Mouse (Mus musculus) megakaryocyte, adult 5-6 weeks (primary cell): ENCODE data around the gene Coa4. TPM values are rescaled to one million over a fixed set of nuclear protein-coding genes. Genes with fewer than 3 reads are reported as not detected.
"Not testable (repeated sequence)": the region's sequence is repeated elsewhere in the genome, so short reads cannot be mapped to it uniquely, and the experiment has no call there.

Source experiments
- ATAC-seq: 2 replicates; pipeline ENCODE4 v1.8.0; 2016; ENCODE audit warnings: mild to moderate bottlenecking, inconsistent platforms; ENCODE audit not compliant: poor library complexity, severe bottlenecking
- total RNA-seq, 2 experiments: library from RNA; stranded (forward) in 1 of 2; stranded (reverse) in 1 of 2; fragments of 153-499, 151-499 nt in 1 of 2; fragments of 221-1000, 200-1000 nt in 1 of 2; gene quantifications; 2 replicates each; pipeline versions ENCODE4 v1.2.3 to v1.2.4; 2015 to 2017

Gene Coa4
- total RNA-seq, 2 experiments from 2014 or later: 19.4 to 31.5 TPM

- ATAC-seq: no peak
Measured at GRCm38 (mm10) chr7:100557241-100557640, 20.4 kb downstream of the Coa4 start.

DNA sequence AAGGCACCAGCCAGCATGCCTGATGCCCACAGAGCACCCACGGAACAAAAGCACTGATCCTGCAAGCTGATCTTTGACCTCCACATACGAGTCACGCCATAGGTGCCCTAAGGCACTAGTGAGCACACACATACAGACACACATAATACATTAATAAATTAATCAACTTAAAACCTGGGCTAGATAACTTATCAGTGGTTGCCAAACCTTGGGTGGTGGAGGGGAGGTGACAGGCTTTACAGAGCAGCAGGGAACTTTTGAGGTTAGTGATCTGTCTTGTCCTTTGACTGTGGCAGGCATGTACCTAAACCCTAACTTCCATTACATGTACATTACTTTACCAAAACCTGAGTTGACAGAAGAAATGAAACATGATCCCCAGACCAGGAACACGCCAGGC is 22.5 kb downstream of the Coa4 start:
- ATAC-seq: no peak

- no peak for ATAC-seq
Measured at GRCm38 (mm10) chr7:100561861-100562587, 25.2 kb downstream of the Coa4 start.

DNA sequence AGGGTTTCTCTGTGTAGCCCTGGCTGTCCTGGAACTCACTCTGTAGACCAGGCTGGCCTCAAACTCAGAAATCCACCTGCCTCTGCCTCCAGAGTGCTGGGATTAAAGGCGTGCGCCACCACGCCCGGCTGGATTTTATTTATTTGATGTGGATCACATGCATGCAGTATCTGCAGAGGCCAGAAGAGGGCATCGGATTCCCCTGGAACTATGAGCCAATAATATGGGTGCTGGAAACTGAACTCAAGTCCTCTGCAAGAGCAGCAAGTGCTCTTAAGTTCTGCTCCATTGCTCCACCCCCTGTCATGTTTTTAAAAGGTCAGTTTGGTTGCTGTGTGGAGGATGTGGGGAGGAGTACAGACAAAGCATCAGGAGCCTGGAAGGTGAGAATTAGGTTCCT is 30.4 kb downstream of the Coa4 start:
- not testable (repeated sequence) for ATAC-seq

DNA sequence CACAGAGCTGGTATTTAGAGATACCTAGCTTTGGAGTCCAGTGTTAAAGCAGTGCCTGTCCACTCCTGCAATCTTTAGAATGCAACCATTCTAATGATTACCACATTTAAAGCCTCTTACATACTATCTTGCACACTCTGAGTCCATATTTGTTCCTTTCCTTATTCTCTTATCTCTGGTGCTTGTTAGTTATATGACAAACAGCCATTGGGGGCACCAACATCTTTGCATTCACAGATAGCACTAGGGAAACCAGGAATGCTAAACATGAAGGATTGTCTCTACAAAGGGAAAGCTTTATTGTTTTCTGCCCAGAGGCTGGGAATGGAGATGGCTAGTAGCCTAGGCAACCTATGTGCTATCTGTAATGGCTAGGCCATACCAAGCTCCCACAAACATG is 33.0 kb downstream of the Coa4 start:
- ATAC-seq: no peak

- ATAC-seq: no peak
Measured at GRCm38 (mm10) chr7:100570930-100571715, 34.3 kb downstream of the Coa4 start.

- ATAC-seq: no peak
Measured at GRCm38 (mm10) chr7:100572061-100572460, 35.2 kb downstream of the Coa4 start.

DNA sequence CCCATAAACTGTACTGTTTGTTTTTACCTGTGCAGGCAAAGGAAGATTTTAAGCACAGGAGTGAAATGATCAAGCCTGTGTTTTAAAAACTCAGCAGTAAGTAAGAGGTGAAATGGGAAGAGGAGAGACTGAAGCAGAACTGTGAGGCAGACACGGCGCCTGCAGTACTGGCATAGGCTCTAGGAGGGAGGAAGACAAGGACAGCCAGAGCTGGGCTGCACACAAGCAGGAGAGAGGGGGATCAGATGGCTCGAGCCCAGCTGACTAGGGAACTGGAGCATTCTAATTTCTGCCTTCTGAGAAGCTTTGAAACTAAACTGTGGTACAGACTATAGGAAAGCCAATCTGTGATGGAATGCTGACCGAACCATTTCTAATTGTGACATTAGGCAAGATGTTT is 35.8 kb downstream of the Coa4 start:
- ATAC-seq: no peak

DNA sequence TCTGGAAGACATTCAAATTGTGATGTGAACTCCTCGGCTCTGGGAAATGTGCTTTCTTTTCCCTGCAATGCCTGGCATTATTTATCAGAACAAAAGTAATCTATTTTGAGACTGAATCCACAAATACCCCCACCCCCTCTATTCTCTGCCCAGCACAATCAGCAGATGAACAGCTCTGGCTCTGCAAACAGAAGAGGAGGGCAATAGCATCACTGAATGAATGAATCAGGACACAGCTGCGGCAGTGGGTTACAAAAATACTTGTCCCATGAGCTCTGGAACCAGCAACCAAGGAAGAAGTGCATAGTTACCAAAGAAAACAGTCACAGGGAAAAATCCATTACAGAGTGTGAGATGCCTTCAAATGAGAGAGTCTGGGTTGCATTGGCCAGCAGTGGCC is 41.9 kb downstream of the Coa4 start:
- ATAC-seq: no peak

DNA sequence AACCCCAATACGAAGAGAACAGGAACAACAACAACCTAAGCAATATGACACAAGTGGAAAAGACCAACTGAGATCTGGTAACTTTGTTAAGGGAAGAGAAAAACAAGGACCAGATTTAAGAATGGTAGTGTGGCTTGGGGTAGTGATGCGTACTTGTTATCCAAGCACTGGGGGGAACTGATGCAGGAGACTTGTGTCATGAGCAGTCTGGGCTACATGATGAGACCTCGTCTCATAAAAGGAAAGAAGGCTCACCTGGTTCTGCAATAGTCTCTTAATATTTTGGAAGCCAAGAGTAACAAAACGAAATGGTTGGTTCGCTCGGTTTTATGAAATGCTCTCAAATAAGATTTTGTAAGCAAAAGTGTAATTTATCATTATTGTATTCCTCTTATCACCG is 45.4 kb downstream of the Coa4 start:
- ATAC-seq: no peak

DNA sequence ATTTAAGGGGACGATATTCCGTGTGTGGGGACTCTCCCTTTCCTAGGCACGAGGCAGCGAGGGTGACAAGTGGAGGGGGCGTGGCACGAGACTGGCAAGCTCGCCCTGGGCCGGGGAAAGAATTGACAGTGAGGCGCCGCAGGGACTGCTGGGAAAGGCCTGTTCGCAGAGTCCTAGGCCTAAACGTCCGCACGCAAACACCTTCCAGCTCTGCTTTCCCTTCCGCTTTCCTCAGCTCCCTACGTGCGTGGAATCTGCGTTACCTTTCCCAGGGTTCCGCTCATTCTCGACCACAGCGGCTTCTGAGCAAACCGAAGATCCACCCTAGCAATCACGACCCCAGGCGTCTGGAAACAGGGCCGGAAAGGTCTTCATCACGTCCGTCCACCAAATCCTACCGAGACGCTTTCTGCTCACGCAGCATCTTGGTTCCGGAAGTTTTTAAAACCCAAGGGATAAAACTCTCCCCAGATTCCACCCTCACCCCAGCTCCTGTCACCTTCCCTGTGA is 45.9 kb downstream of the Coa4 start:
- peak; percentile 99 for ATAC-seq

DNA sequence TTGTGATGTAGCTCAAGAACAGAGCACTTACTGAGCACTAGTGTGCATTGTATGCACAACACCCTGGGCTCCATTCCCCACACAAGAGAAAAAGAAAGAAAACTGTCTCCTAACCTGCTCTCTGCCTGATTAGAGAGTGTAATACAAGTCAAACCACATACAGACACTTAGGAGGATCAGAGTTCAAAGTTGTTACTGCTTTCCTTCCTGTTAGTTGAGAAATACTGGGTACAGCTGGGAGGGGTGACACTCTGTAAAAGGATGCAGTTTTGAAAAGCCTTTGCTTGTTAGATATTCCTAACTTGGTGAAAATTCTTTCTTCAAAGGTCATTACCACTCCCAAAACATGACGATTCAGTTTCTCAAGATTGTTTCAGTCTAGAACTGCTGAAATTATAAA is 52.9 kb downstream of the Coa4 start:
- peak; percentile 29 for ATAC-seq

Other genes with a start within 250 kb of the Coa4 start
- gene C2cd3, start 164.8 kb upstream of the Coa4 start, total RNA-seq (2015): 51.1 and 55.6 TPM in 2 replicates
- gene C2cd3, start 164.8 kb upstream of the Coa4 start, total RNA-seq (2017): 21.0 and 24.1 TPM in 2 replicates
- gene Ppme1, start 164.8 kb upstream of the Coa4 start, total RNA-seq (2015): 10.6 and 12.9 TPM in 2 replicates
- gene Ppme1, start 164.8 kb upstream of the Coa4 start, total RNA-seq (2017): 19.9 and 27.5 TPM in 2 replicates
- 0.07 TPM in 2 replicates for gene Ucp3, start 64.1 kb upstream of the Coa4 start, total RNA-seq (2015)
- 0.45 TPM in 1 of 2 replicates, not detected in the other for gene Ucp3, start 64.1 kb upstream of the Coa4 start, total RNA-seq (2017)
- 702 and 742 TPM in 2 replicates for gene Ucp2, start 43.7 kb upstream of the Coa4 start, total RNA-seq (2015)
- gene Ucp2, start 43.7 kb upstream of the Coa4 start, total RNA-seq (2017): 316 and 332 TPM in 2 replicates
- gene Dnajb13, start 22.1 kb upstream of the Coa4 start, total RNA-seq (2015): not detected in 2 replicates
- gene Dnajb13, start 22.1 kb upstream of the Coa4 start, total RNA-seq (2017): 0.16 and 0.44 TPM in 2 replicates
- 102 and 106 TPM in 2 replicates for gene Rab6a, start 70.3 kb downstream of the Coa4 start, total RNA-seq (2015)
- 87.5 and 100 TPM in 2 replicates for gene Rab6a, start 70.3 kb downstream of the Coa4 start, total RNA-seq (2017)
- 49.4 and 54.0 TPM in 2 replicates for gene Mrpl48, start 71.2 kb downstream of the Coa4 start, total RNA-seq (2015)
- gene Mrpl48, start 71.2 kb downstream of the Coa4 start, total RNA-seq (2017): 62.2 and 83.3 TPM in 2 replicates
- not detected in 2 replicates for gene Plekhb1, start 125.3 kb downstream of the Coa4 start, total RNA-seq (2015)
- not detected in 2 replicates for gene Plekhb1, start 125.3 kb downstream of the Coa4 start, total RNA-seq (2017)
- 20.3 and 28.4 TPM in 2 replicates for gene Fam168a, start 169.6 kb downstream of the Coa4 start, total RNA-seq (2015)
- 9.9 and 16.7 TPM in 2 replicates for gene Fam168a, start 169.6 kb downstream of the Coa4 start, total RNA-seq (2017)